Mouse (Mus musculus) v-Abl transformed pro-B cells (cell line): Measurements from ENCODE around the gene Vmn1r58.
"Not testable (repeated sequence)": the region's sequence is repeated elsewhere in the genome, so short reads cannot be mapped to it uniquely, and the experiment has no call there.

Experiments
- in situ Hi-C, 2 experiments: fragments of 400-800 bp; cut with MboI; formaldehyde crosslinking; loops; one replicate each; pipeline ENCODE4 v1.15.1; 2025; ENCODE audit not compliant: unreplicated experiment in 2 of 2

Gene Vmn1r58

GRCm38 (mm10) chr7:5413296-5413695 is at the start of gene Vmn1r58:
Gene Vmn1r58 (minus strand): TSS chr7:5413396.
- in situ Hi-C loops, result not testable (repeated sequence)

- in situ Hi-C loops, result no loop called here
Observed at GRCm38 (mm10) chr7:5456674-5457073, 43.5 kb upstream of the Vmn1r58 start, which contains the start of gene Vmn1r59. Gene Vmn1r59 (minus strand): TSS chr7:5456774.

- in situ Hi-C loops, result not testable (repeated sequence)
Observed at GRCm38 (mm10) chr7:5454011-5454410, 40.8 kb upstream of the Vmn1r58 start.

GRCm38 (mm10) chr7:5448627-5449026 is 35.4 kb upstream of the Vmn1r58 start:
- in situ Hi-C loops, result no loop called here

GRCm38 (mm10) chr7:5406201-5406600 is 7.0 kb downstream of the Vmn1r58 start:
- in situ Hi-C loops, result no loop called here

- in situ Hi-C loops, result no loop called here
Observed at GRCm38 (mm10) chr7:5366724-5367123, 46.5 kb downstream of the Vmn1r58 start.

GRCm38 (mm10) chr7:5363599-5363998 is 49.6 kb downstream of the Vmn1r58 start:
- in situ Hi-C loops, result no loop called here
